Mouse (Mus musculus): ENCODE measurements around the gene Spryd4. TPM values are rescaled to one million over a fixed set of nuclear protein-coding genes. Genes with fewer than 3 reads are reported as not detected.

Gene Spryd4
- 2.2 and 3.2 TPM in 2 replicates for polyA plus RNA-seq (2012)

DNA sequence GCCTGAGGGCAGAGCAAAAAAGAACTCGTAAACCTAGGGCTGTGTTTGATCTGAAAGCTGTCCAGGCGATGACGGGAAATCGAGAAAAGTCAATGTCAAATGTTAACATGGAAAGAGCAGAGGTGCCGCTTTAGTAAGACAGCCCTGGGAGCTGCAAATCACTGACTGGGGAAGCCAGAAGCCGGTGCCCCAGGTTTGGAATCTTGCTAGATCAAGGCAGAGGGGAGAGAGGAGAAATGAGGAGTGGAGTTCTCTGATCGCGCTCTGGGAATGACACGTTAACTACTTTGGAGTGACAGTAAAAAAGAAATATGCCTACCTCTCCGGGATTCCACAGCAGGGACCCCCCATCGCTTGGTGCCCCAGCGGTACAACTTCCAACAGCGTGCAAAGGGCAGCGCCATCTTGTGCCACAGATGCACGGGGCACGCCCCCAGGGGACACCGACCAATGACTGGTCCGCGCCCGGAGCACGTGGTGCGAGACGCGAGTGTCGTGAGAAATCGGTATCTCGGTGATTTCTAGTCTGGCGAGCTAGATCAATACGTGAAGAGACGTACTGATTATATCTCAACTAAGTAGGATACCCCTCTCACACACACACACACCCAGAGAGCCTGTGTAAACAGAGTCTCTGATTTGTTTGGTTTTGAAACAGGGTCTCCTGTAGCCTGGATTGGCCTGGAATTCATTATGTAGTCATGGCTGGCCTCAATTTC is at the start of gene Spryd4:
Gene Spryd4, minus strand, starts transcription at position 418 of the 719 bp plus-strand sequence.

DNA sequence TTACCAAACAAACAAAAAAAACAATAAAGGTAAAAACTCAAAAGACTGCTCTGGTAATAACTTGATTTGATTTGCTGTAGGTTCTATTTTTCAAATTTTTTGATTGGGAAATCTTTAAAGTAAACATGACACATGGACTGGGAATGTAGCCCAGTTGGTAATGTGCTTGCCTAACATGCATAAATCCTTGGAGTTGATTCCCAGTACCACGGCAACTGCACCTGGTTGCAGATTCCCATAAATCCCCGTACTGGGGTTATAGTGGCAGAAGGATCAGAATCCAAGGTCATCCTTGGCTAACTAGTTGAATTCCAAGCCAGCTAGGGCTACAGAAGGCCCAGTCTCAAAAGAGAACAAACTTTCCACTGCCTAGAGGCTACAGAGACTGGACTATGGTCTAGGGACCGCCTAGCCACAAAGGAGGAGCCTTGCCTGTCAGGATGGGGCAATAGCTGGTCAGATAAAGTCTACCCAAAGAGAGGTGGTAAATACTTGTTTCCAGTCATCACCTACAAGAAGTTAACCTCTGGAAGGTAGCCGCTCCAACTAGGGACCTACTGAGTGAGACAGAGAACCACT is 42.2 kb upstream of the Spryd4 start, which contains the start of gene Apon:
Gene Apon, plus strand, starts transcription at position 420 of the 579 bp plus-strand sequence.

DNA sequence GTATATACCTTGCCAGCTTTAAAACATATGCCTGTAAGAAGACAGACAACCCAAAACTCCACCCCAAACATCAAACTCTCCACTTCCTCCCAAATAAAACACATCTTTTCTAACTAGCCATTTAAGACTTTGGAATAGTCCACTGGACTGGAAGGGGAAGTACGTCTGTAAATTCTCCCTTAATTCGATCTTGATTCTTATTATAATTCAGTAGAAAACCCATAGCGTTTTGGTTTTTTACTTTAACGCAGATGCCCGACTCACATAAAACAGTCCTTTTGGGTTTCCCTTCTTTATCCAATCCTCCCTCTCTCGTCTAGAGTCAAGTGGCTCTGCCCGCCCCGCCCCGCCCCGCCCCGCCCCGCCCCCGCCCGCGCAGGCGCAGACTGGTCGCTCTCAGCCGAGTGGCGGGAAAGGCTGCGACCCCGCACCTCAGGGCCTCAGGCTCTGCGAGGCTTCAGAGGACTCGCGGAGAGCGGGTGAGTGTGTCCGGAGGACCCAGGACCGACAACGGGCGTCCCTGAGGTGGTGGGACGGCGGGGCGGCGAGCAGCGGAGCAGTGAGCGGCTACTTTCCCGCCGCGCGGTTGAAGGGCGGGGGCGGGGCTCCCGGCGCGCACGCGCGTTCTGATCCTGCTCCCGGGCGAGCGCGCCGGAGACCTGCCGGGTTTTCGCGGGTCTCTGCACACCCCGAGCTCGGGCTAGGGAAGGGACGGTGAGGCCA is 20.3 kb upstream of the Spryd4 start, which contains the start of gene Timeless:
Gene Timeless, plus strand, starts transcription at position 369 of the 723 bp plus-strand sequence.

GRCm38 (mm10) chr10:128225538-128225937 is 13.9 kb upstream of the Spryd4 start, which contains the start of gene Mip:
Gene Mip (plus strand): TSS chr10:128225838.

DNA sequence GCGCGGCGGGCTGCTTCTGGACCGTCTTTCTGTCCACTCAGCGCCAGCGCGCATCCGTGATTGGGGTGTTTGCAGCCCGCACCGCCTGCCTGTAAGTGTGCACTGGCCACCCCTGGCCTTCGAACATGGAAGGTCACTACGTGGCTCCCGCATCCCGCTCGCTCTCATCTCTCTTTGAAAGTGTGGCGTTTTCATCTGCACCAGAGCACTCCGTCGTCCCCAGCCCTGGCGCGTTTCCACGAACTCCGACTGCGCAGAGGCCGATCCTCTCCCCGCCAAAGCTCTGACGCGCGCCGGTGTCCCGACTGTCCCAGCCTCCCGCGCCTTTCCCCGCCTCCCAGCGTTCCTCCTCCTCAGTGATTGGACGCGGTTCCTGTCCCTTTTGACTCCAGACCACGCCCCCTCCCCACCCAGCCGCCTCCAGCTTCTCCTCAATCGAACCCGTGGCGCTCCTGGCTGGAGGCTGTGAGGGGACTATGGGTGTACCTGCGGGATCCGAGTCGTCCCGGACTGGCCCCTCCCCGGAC is 17.5 kb downstream of the Spryd4 start, which contains the start of gene Gls2:
Gene Gls2, plus strand, starts transcription at position 434 of the 527 bp plus-strand sequence.

GRCm38 (mm10) chr10:128179989-128180388 is 31.6 kb downstream of the Spryd4 start, which contains the start of gene Rbms2:
Gene Rbms2 (minus strand): TSS chr10:128180297.

Other genes with a start within 250 kb of the Spryd4 start
- gene Hsd17b6, start 204.2 kb downstream of the Spryd4 start, polyA plus RNA-seq (2012), result not detected in 2 replicates
- 4.3 and 6.6 TPM in 2 replicates for gene Prim1, start 196.6 kb downstream of the Spryd4 start, polyA plus RNA-seq (2012)
- gene Naca, start 176.2 kb downstream of the Spryd4 start, polyA plus RNA-seq (2012), result 157 and 192 TPM in 2 replicates
- gene Ptges3, start 152.9 kb downstream of the Spryd4 start, polyA plus RNA-seq (2012), result 176 and 198 TPM in 2 replicates
- gene Atp5b, start 128.5 kb downstream of the Spryd4 start, polyA plus RNA-seq (2012), result 1,291 and 1,395 TPM in 2 replicates
- 22.0 and 31.0 TPM in 2 replicates for gene Baz2a, start 120.2 kb downstream of the Spryd4 start, polyA plus RNA-seq (2012)
- 6.4 and 7.7 TPM in 2 replicates for gene Rbms2, start 31.5 kb downstream of the Spryd4 start, polyA plus RNA-seq (2012)
- gene Gls2, start 17.4 kb downstream of the Spryd4 start, polyA plus RNA-seq (2012), result 1.2 and 2.4 TPM in 2 replicates
- 0.21 and 0.27 TPM in 2 replicates for gene Mip, start 14.0 kb upstream of the Spryd4 start, polyA plus RNA-seq (2012)
- 37.8 and 58.1 TPM in 2 replicates for gene Timeless, start 20.3 kb upstream of the Spryd4 start, polyA plus RNA-seq (2012)
- 0.14 and 0.30 TPM in 2 replicates for gene Apon, start 42.3 kb upstream of the Spryd4 start, polyA plus RNA-seq (2012)
- gene Apof, start 56.9 kb upstream of the Spryd4 start, polyA plus RNA-seq (2012), result 0.05 and 0.19 TPM in 2 replicates
- gene Stat2, start 58.8 kb upstream of the Spryd4 start, polyA plus RNA-seq (2012), result 17.2 and 18.9 TPM in 2 replicates
- gene Il23a, start 86.9 kb upstream of the Spryd4 start, polyA plus RNA-seq (2012), result 0.32 and 0.37 TPM in 2 replicates
- 4.0 and 4.9 TPM in 2 replicates for gene Pan2, start 91.5 kb upstream of the Spryd4 start, polyA plus RNA-seq (2012)
- gene Cnpy2, start 110.7 kb upstream of the Spryd4 start, polyA plus RNA-seq (2012), result 92.5 and 111 TPM in 2 replicates
- gene Cs, start 125.9 kb upstream of the Spryd4 start, polyA plus RNA-seq (2012), result 29.3 and 29.5 TPM in 2 replicates
- gene Coq10a, start 157.2 kb upstream of the Spryd4 start, polyA plus RNA-seq (2012), result 8.1 TPM in 2 replicates
- 65.0 and 67.0 TPM in 2 replicates for gene Ankrd52, start 165.3 kb upstream of the Spryd4 start, polyA plus RNA-seq (2012)
- 0.05 TPM in 1 of 2 replicates, not detected in the other for gene Slc39a5, start 189.4 kb upstream of the Spryd4 start, polyA plus RNA-seq (2012)
- 201 and 217 TPM in 2 replicates for gene Nabp2, start 199.7 kb upstream of the Spryd4 start, polyA plus RNA-seq (2012)
- gene Rnf41, start 199.8 kb upstream of the Spryd4 start, polyA plus RNA-seq (2012), result 15.5 and 16.3 TPM in 2 replicates
- gene Smarcc2, start 247.4 kb upstream of the Spryd4 start, polyA plus RNA-seq (2012), result 197 and 236 TPM in 2 replicates